Mouse (Mus musculus): ENCODE measurements around the gene 1600015I10Rik. TPM values are rescaled to one million over a fixed set of nuclear protein-coding genes. Genes with fewer than 3 reads are reported as not detected.
"Not testable (repeated sequence)": the region's sequence is repeated elsewhere in the genome, so short reads cannot be mapped to it uniquely, and the experiment has no call there.

1600015I10Rik gene
- polyA plus RNA-seq, 1 experiment from 2014 or later, result not detected

DNA sequence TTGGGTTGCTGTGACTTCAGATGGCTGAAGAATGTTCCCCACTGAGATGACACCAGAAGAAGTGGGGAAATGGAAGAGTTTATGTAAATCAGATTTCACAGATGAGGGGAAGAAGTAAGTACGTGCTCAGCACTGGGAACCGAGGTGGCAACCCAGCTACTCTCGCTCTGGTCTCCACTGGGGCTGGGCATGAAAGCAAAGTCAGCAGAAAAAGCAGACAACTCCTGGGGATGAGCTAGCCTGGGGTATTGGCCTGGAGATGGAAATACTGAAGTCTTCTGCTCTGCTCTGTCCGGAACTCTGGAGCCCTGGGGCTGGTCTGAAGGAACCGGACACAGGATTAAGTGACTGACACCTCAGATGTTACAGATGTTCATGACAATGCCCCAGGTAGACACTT, 24.5 kb downstream of the 1600015I10Rik start:
- WGBS, result 78% methylated on average over 5 of the region's 5 CpGs
- no peaks in the 10 kb centered on the region for H3K27me3 ChIP-seq (ENCODE audit: control insufficient read depth, insufficient read depth, low read length)
- ATAC-seq (ENCODE audit: insufficient number of reproducible peaks, insufficient read depth, low FRiP score, low read depth), result no peak
- H3K9ac ChIP-seq (replicated peaks; ENCODE audit: low read depth, low read length), result no peak overlapping the region
- no peaks in the 10 kb centered on the region for H3K36me3 ChIP-seq (ENCODE audit: control insufficient read depth, insufficient read depth, low read length)
- no peak overlapping the region for H3K27ac ChIP-seq (ENCODE audit: low read length)
- H3K4me1 ChIP-seq (ENCODE audit: control insufficient read depth, insufficient read depth, low read length), result no peaks in the 10 kb centered on the region
- no peak overlapping the region for H3K4me3 ChIP-seq (ENCODE audit: low read depth, low read length)
- H3K4me2 ChIP-seq (replicated peaks; ENCODE audit: low read depth, low read length), result no peak overlapping the region
- no peaks in the 10 kb centered on the region for H3K9me3 ChIP-seq (ENCODE audit: control insufficient read depth, low read depth, low read length)

- H3K9ac ChIP-seq (replicated peaks; ENCODE audit: low read depth, low read length), result no peak overlapping the region
- no peak overlapping the region for H3K27ac ChIP-seq (ENCODE audit: low read length)
- no peak overlapping the region for H3K4me3 ChIP-seq (ENCODE audit: low read depth, low read length)
- H3K36me3 ChIP-seq (ENCODE audit: control insufficient read depth, insufficient read depth, low read length), result no peaks in the 10 kb centered on the region
- peak; percentile 33; the same call in 1 of the 2 replicates for ATAC-seq (ENCODE audit: insufficient number of reproducible peaks, insufficient read depth, low FRiP score, low read depth)
- WGBS, result 46% methylated on average over 1 of the region's 1 CpGs
- H3K9me3 ChIP-seq (ENCODE audit: control insufficient read depth, low read depth, low read length), result no peaks in the 10 kb centered on the region
- no peaks in the 10 kb centered on the region for H3K27me3 ChIP-seq (ENCODE audit: control insufficient read depth, insufficient read depth, low read length)
- no peak overlapping the region for H3K4me2 ChIP-seq (replicated peaks; ENCODE audit: low read depth, low read length)
- no peaks in the 10 kb centered on the region for H3K4me1 ChIP-seq (ENCODE audit: control insufficient read depth, insufficient read depth, low read length)
Measured at GRCm38 (mm10) chr6:48954946-48955345, 25.3 kb downstream of the 1600015I10Rik start.

DNA sequence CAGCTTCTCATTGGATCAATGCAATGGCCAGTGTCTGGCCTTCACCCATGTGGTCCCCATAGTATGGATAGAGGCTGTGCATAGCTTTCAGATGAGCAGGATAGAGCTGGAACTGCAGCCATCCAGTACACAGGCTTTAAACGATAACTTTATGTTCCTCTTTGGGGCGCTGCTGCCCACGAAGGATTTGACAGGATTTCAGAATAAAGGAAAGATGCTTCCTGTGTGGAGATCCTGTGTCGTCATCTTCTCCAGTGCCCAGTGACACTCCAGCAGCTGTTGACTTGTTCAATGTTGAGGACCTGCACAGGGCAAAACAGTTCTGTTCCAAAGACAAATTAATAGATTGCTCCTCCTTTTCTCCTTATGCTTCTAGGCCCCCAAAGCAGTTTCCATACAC, 27.1 kb downstream of the 1600015I10Rik start:
- H3K27me3 ChIP-seq (ENCODE audit: control insufficient read depth, insufficient read depth, low read length), result no peaks in the 10 kb centered on the region
- H3K36me3 ChIP-seq (ENCODE audit: control insufficient read depth, insufficient read depth, low read length), result no peaks in the 10 kb centered on the region
- WGBS, result 79% methylated on average over 4 of the region's 4 CpGs
- no peaks in the 10 kb centered on the region for H3K9me3 ChIP-seq (ENCODE audit: control insufficient read depth, low read depth, low read length)
- H3K4me3 ChIP-seq (ENCODE audit: low read depth, low read length), result no peak overlapping the region
- H3K4me1 ChIP-seq (ENCODE audit: control insufficient read depth, insufficient read depth, low read length), result no peaks in the 10 kb centered on the region
- H3K27ac ChIP-seq (ENCODE audit: low read length), result no peak overlapping the region
- H3K9ac ChIP-seq (replicated peaks; ENCODE audit: low read depth, low read length), result no peak overlapping the region
- ATAC-seq (ENCODE audit: insufficient number of reproducible peaks, insufficient read depth, low FRiP score, low read depth), result no peak
- H3K4me2 ChIP-seq (replicated peaks; ENCODE audit: low read depth, low read length), result no peak overlapping the region

DNA sequence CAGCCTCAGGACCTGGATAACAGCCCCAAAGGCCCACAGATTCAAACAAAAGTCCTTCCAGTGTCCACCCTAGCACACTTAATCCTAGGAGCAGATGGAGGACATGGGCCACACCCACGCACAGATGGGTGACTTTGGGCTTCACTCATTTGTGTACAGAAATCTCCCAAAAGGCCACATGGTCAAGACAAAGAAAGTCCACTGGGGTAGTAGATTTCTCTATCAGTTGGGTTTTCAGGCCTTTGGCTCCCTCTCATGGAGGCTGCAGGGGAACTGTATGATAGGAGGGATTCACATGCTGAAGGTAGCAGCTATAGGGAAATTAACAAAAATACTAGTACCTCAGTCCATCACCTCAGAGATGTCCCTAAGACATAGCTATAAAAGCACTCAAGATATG, 28.4 kb downstream of the 1600015I10Rik start:
- WGBS, result 40% methylated on average over 1 of the region's 1 CpGs
- no peak overlapping the region for H3K27ac ChIP-seq (ENCODE audit: low read length)
- ATAC-seq (ENCODE audit: insufficient number of reproducible peaks, insufficient read depth, low FRiP score, low read depth), result no peak

GRCm38 (mm10) chr6:48959151-48959550, 29.5 kb downstream of the 1600015I10Rik start:
- WGBS, result 22% methylated on average over 7 of the region's 7 CpGs
- not testable (repeated sequence) for H3K9me3 ChIP-seq (ENCODE audit: control insufficient read depth, low read depth, low read length); H3K9ac ChIP-seq (replicated peaks; ENCODE audit: low read depth, low read length); ATAC-seq (ENCODE audit: insufficient number of reproducible peaks, insufficient read depth, low FRiP score, low read depth); H3K36me3 ChIP-seq (ENCODE audit: control insufficient read depth, insufficient read depth, low read length); H3K4me1 ChIP-seq (ENCODE audit: control insufficient read depth, insufficient read depth, low read length); H3K4me2 ChIP-seq (replicated peaks; ENCODE audit: low read depth, low read length); H3K27me3 ChIP-seq (ENCODE audit: control insufficient read depth, insufficient read depth, low read length); H3K27ac ChIP-seq (ENCODE audit: low read length); H3K4me3 ChIP-seq (ENCODE audit: low read depth, low read length)

More for the DNA sequence above, 28.4 kb downstream of the 1600015I10Rik start:
- H3K4me1 ChIP-seq (ENCODE audit: control insufficient read depth, insufficient read depth, low read length), result no peaks in the 10 kb centered on the region
- H3K36me3 ChIP-seq (ENCODE audit: control insufficient read depth, insufficient read depth, low read length), result no peaks in the 10 kb centered on the region
- no peaks in the 10 kb centered on the region for H3K27me3 ChIP-seq (ENCODE audit: control insufficient read depth, insufficient read depth, low read length)
- H3K4me2 ChIP-seq (replicated peaks; ENCODE audit: low read depth, low read length), result no peak overlapping the region
- H3K9ac ChIP-seq (replicated peaks; ENCODE audit: low read depth, low read length), result no peak overlapping the region
- H3K4me3 ChIP-seq (ENCODE audit: low read depth, low read length), result no peak overlapping the region
- H3K9me3 ChIP-seq (ENCODE audit: control insufficient read depth, low read depth, low read length), result no peaks in the 10 kb centered on the region

- H3K9me3 ChIP-seq (ENCODE audit: control insufficient read depth, low read depth, low read length); H3K4me3 ChIP-seq (ENCODE audit: low read depth, low read length); H3K4me2 ChIP-seq (replicated peaks; ENCODE audit: low read depth, low read length); H3K4me1 ChIP-seq (ENCODE audit: control insufficient read depth, insufficient read depth, low read length); H3K27ac ChIP-seq (ENCODE audit: low read length); H3K9ac ChIP-seq (replicated peaks; ENCODE audit: low read depth, low read length); H3K27me3 ChIP-seq (ENCODE audit: control insufficient read depth, insufficient read depth, low read length); ATAC-seq (ENCODE audit: insufficient number of reproducible peaks, insufficient read depth, low FRiP score, low read depth); H3K36me3 ChIP-seq (ENCODE audit: control insufficient read depth, insufficient read depth, low read length): not testable (repeated sequence)
- 87% methylated on average over 5 of the region's 5 CpGs for WGBS
Measured at GRCm38 (mm10) chr6:48966696-48967095, 37.0 kb downstream of the 1600015I10Rik start.

GRCm38 (mm10) chr6:48967868-48968267, 38.2 kb downstream of the 1600015I10Rik start:
- no peak for ATAC-seq (ENCODE audit: insufficient number of reproducible peaks, insufficient read depth, low FRiP score, low read depth)
- H3K4me1 ChIP-seq (ENCODE audit: control insufficient read depth, insufficient read depth, low read length), result no peaks in the 10 kb centered on the region
- no peak overlapping the region for H3K4me3 ChIP-seq (ENCODE audit: low read depth, low read length)
- no peak overlapping the region for H3K27ac ChIP-seq (ENCODE audit: low read length)
- no peaks in the 10 kb centered on the region for H3K36me3 ChIP-seq (ENCODE audit: control insufficient read depth, insufficient read depth, low read length)
- no peaks in the 10 kb centered on the region for H3K9me3 ChIP-seq (ENCODE audit: control insufficient read depth, low read depth, low read length)
- no peak overlapping the region for H3K9ac ChIP-seq (replicated peaks; ENCODE audit: low read depth, low read length)
- no peak overlapping the region for H3K4me2 ChIP-seq (replicated peaks; ENCODE audit: low read depth, low read length)
- no peaks in the 10 kb centered on the region for H3K27me3 ChIP-seq (ENCODE audit: control insufficient read depth, insufficient read depth, low read length)

- Histone ChIP-seq H3K27me3 (ENCODE audit: control insufficient read depth, insufficient read depth, low read length) (no peaks in the 10 kb centered on the region), H3K9me3 (ENCODE audit: control insufficient read depth, low read depth, low read length) (no peaks in the 10 kb centered on the region), H3K4me2 (replicated peaks; ENCODE audit: low read depth, low read length) (no peak within 1 kb of the TSS), H3K4me3 (ENCODE audit: low read depth, low read length) (no peak within 1 kb of the TSS), H3K27ac (ENCODE audit: low read length) (no peak within 1 kb of the TSS), H3K4me1 (ENCODE audit: control insufficient read depth, insufficient read depth, low read length) (no peaks in the 10 kb centered on the region), H3K9ac (replicated peaks; ENCODE audit: low read depth, low read length) (no peak within 1 kb of the TSS), H3K36me3 (ENCODE audit: control insufficient read depth, insufficient read depth, low read length) (no peaks in the 10 kb centered on the region)
- ATAC-seq (ENCODE audit: insufficient number of reproducible peaks, insufficient read depth, low FRiP score, low read depth), result no peak
- WGBS, result 80% methylated on average over 2 of the region's 2 CpGs
Measured at GRCm38 (mm10) chr6:48974663-48975062, 45.0 kb downstream of the 1600015I10Rik start, which contains the start of gene Doxl2. Gene Doxl2, plus strand, starts transcription at chr6:48974963.

DNA sequence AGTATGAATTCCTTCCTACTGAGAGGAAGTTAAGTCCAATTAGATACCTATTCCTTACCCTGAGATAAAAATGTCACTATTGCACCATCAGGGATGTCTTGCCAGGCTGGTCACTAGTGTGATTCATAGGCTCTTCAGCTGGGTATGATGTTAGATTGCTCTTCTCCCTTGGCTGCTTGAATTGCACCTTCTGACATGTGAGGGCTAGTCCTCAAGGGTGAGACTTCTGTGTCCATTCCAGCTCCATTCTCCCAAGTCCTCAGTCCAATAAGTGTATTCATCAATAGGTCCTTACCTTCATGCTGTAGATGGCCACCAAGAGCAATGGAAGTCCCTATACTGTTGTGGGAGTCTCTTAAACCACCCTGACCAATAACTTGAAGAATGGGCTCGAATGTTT, 49.9 kb downstream of the 1600015I10Rik start:
- no peaks in the 10 kb centered on the region for H3K4me1 ChIP-seq (ENCODE audit: control insufficient read depth, insufficient read depth, low read length)
- H3K4me2 ChIP-seq (replicated peaks; ENCODE audit: low read depth, low read length), result no peak overlapping the region
- no peak for ATAC-seq (ENCODE audit: insufficient number of reproducible peaks, insufficient read depth, low FRiP score, low read depth)
- H3K9ac ChIP-seq (replicated peaks; ENCODE audit: low read depth, low read length), result no peak overlapping the region
- H3K4me3 ChIP-seq (ENCODE audit: low read depth, low read length), result no peak overlapping the region
- H3K9me3 ChIP-seq (ENCODE audit: control insufficient read depth, low read depth, low read length), result no peaks in the 10 kb centered on the region
- H3K36me3 ChIP-seq (ENCODE audit: control insufficient read depth, insufficient read depth, low read length), result no peaks in the 10 kb centered on the region
- WGBS, result 51% methylated on average over 1 of the region's 1 CpGs
- no peaks in the 10 kb centered on the region for H3K27me3 ChIP-seq (ENCODE audit: control insufficient read depth, insufficient read depth, low read length)
- no peak overlapping the region for H3K27ac ChIP-seq (ENCODE audit: low read length)

Measured in stomach, embryonic 14.5 days (tissue).